In genomic region chr11:101855950-101856712, GRCm38 (mm10) we compare ENCODE assay signal across 10 mouse cellular contexts. TPM values are rescaled to one million over a fixed set of nuclear protein-coding genes. Genes with fewer than 3 reads are reported as not detected.
DNase-seq lines count a peak whose midpoint lies in the region; ATAC-seq and TF ChIP-seq lines count a peak whose summit lies in the region.
"Had no signal": no experiment of that assay in that cellular context is flagged by ENCODE, and none has a peak within 500 bp of the region (broad histone marks: within the 10 kb centered on the region; RNA-seq: fewer than 3 reads in every experiment).

No protein-coding gene starts in this region.

- peak; percentile 47 for DNase-seq in adrenal gland, postnatal 10 days
- no peak for DNase-seq in adrenal gland, adult 8-10 months
- peak; percentile 55 to 78 for DNase-seq in cerebellum, adult 2 months
- no peak for DNase-seq in limb, embryonic 10.5 days (ENCODE audit: low spot score)
- DNase-seq in hindbrain, embryonic 14.5 days (ENCODE audit: low spot score): no peak
- DNase-seq in frontal cortex, postnatal 10 days (ENCODE audit: low spot score in 2 of 2): no peak
- no peak for DNase-seq in liver, postnatal 0 days
- DNase-seq: retina, postnatal 1 day had no signal

- no peak for TF ChIP-seq CTCF in cerebellum, adult 2 months (IDR thresholded peaks at IDR 0.05; ENCODE audit: borderline replicate concordance, insufficient read depth, low read depth, low read length)
- TF ChIP-seq CTCF in liver, postnatal 0 days (IDR thresholded peaks at IDR 0.05; ENCODE audit: low read depth): no peak

- no peak overlapping the region for H3K4me3 ChIP-seq in cerebellum, adult 2 months (replicated peaks; ENCODE audit: insufficient read depth, low read depth, low read length)
- H3K4me3 ChIP-seq in heart, embryonic 16.5 days (ENCODE audit: low read length): no peak overlapping the region
- no peak overlapping the region for H3K4me3 ChIP-seq in limb, embryonic 10.5 days
- no peak overlapping the region for H3K4me3 ChIP-seq in hindbrain, embryonic 14.5 days (replicated peaks; ENCODE audit: low read length)
- H3K4me3 ChIP-seq in liver, postnatal 0 days (ENCODE audit: low read depth, low read length): no peak overlapping the region
- H3K4me3 ChIP-seq: midbrain, embryonic 15.5 days had no signal

- H3K36me3 ChIP-seq in heart, embryonic 16.5 days (ENCODE audit: control insufficient read depth, insufficient read depth): no peaks in the 10 kb centered on the region
- no peaks in the 10 kb centered on the region for H3K36me3 ChIP-seq in limb, embryonic 10.5 days
- H3K36me3 ChIP-seq in hindbrain, embryonic 14.5 days (replicated peaks; ENCODE audit: control insufficient read depth, insufficient read depth): no peaks in the 10 kb centered on the region
- no peaks in the 10 kb centered on the region for H3K36me3 ChIP-seq in liver, postnatal 0 days (replicated peaks; ENCODE audit: insufficient read depth, low read length)
- H3K36me3 ChIP-seq: midbrain, embryonic 15.5 days had no signal

- no peak overlapping the region for H3K4me2 ChIP-seq in heart, embryonic 16.5 days (ENCODE audit: low read depth, low read length)
- H3K4me2 ChIP-seq in hindbrain, embryonic 14.5 days (replicated peaks): no peak overlapping the region
- no peak overlapping the region for H3K4me2 ChIP-seq in liver, postnatal 0 days (ENCODE audit: low read depth, low read length)
- H3K4me2 ChIP-seq: midbrain, embryonic 15.5 days had no signal

- H3K9me3 ChIP-seq in heart, embryonic 16.5 days (replicated peaks; ENCODE audit: control insufficient read depth, low read length): no peaks in the 10 kb centered on the region
- H3K9me3 ChIP-seq in limb, embryonic 10.5 days (replicated peaks): no peaks in the 10 kb centered on the region
- H3K9me3 ChIP-seq in hindbrain, embryonic 14.5 days (ENCODE audit: control insufficient read depth, low read length): no peaks in the 10 kb centered on the region
- H3K9me3 ChIP-seq in liver, postnatal 0 days (ENCODE audit: low read length): no peaks in the 10 kb centered on the region
- H3K9me3 ChIP-seq: midbrain, embryonic 15.5 days had no signal

- H3K9ac ChIP-seq in heart, embryonic 16.5 days (ENCODE audit: low read length): no peak overlapping the region
- no peak overlapping the region for H3K9ac ChIP-seq in hindbrain, embryonic 14.5 days
- H3K9ac ChIP-seq in liver, postnatal 0 days (replicated peaks): no peak overlapping the region
- H3K9ac ChIP-seq: midbrain, embryonic 15.5 days had no signal

- peaks cover 15% of the 10 kb centered on the region for H3K4me1 ChIP-seq in cerebellum, adult 2 months (ENCODE audit: control insufficient read depth, insufficient read depth, low read length)
- peaks cover 12% of the 10 kb centered on the region for H3K4me1 ChIP-seq in heart, embryonic 16.5 days (ENCODE audit: control insufficient read depth, insufficient read depth, low read length)
- peaks cover 30% of the 10 kb centered on the region for H3K4me1 ChIP-seq in limb, embryonic 10.5 days
- H3K4me1 ChIP-seq in hindbrain, embryonic 14.5 days (replicated peaks; ENCODE audit: control insufficient read depth, insufficient read depth, low read length): no peaks in the 10 kb centered on the region
- no peaks in the 10 kb centered on the region for H3K4me1 ChIP-seq in liver, postnatal 0 days (ENCODE audit: insufficient read depth)
- H3K4me1 ChIP-seq: midbrain, embryonic 15.5 days had no signal

- 41% methylated on average over 9 of the region's 9 CpGs for WGBS in cerebellum, adult 2 months
- 55% methylated on average over 9 of the region's 9 CpGs for WGBS in heart, embryonic 16.5 days
- WGBS in limb, embryonic 10.5 days: 78% methylated on average over 9 of the region's 9 CpGs
- 78% methylated on average over 9 of the region's 9 CpGs for WGBS in hindbrain, embryonic 14.5 days
- WGBS in liver, postnatal 0 days (ENCODE audit: insufficient replicate concordance): 62% methylated on average over 9 of the region's 9 CpGs

- ATAC-seq in heart, embryonic 16.5 days (replicated peaks; ENCODE audit: extremely low read depth, insufficient read depth, low FRiP score): no peak
- ATAC-seq in hindbrain, embryonic 14.5 days (ENCODE audit: low FRiP score): no peak
- no peak for ATAC-seq in liver, postnatal 0 days
- ATAC-seq: midbrain, embryonic 15.5 days had no signal

- no peak for TF ChIP-seq POLR2A in cerebellum, adult 2 months (IDR thresholded peaks at IDR 0.05; ENCODE audit: borderline replicate concordance, insufficient read depth, low read length)

- TF ChIP-seq EP300 in liver, postnatal 0 days (IDR thresholded peaks at IDR 0.05; ENCODE audit: low read depth): no peak

- H3K27ac ChIP-seq in cerebellum, adult 2 months (ENCODE audit: insufficient read depth, low read length): no peak overlapping the region
- peak overlapping the region; percentile 48; the same call in 1 of the 2 replicates for H3K27ac ChIP-seq in heart, embryonic 16.5 days (ENCODE audit: low read length)
- peak overlapping the region; percentile 42; the same call in 1 of the 2 replicates for H3K27ac ChIP-seq in limb, embryonic 10.5 days
- H3K27ac ChIP-seq in hindbrain, embryonic 14.5 days: no peak overlapping the region
- no peak overlapping the region for H3K27ac ChIP-seq in liver, postnatal 0 days (ENCODE audit: low read depth)
- H3K27ac ChIP-seq: midbrain, embryonic 15.5 days had no signal

- H3K27me3 ChIP-seq in cerebellum, adult 2 months (ENCODE audit: control insufficient read depth, insufficient read depth, low read length): no peaks in the 10 kb centered on the region
- H3K27me3 ChIP-seq in heart, embryonic 16.5 days (ENCODE audit: control insufficient read depth, insufficient read depth, low read length): no peaks in the 10 kb centered on the region
- no peaks in the 10 kb centered on the region for H3K27me3 ChIP-seq in limb, embryonic 10.5 days (ENCODE audit: low read depth, poor library complexity, severe bottlenecking)
- no peaks in the 10 kb centered on the region for H3K27me3 ChIP-seq in hindbrain, embryonic 14.5 days (ENCODE audit: control insufficient read depth, insufficient read depth, low read length)
- no peaks in the 10 kb centered on the region for H3K27me3 ChIP-seq in liver, postnatal 0 days (ENCODE audit: insufficient read depth, low read length)
- H3K27me3 ChIP-seq: midbrain, embryonic 15.5 days had no signal

RNA-seq across cellular contexts. Expression of gene Meox1, which starts 38.0 kb away (rescaled TPM):
- 10 to 100 TPM; 10.1 to 11.0 TPM for total RNA-seq in adrenal gland, postnatal 10 days (2021)
- total RNA-seq in adrenal gland, adult 8-10 months (2022): 1 to 10 TPM; 1.9 to 6.5 (median 4.1) TPM
- polyA plus RNA-seq in cerebellum, adult 2 months (2012; rRNA removed): 1.5 and 1.8 TPM in 2 replicates
- 14.9 and 15.0 TPM in 2 replicates for polyA plus RNA-seq in heart, embryonic 16.5 days (2015; fragmentation: Nextera tagmentation; extraction: Ambion mirVana)
- polyA plus RNA-seq in limb, embryonic 10.5 days (2016; fragmentation: Nextera tagmentation; extraction: Ambion mirVana): 11.2 and 12.1 TPM in 2 replicates
- polyA plus RNA-seq in hindbrain, embryonic 14.5 days (2014; fragmentation: Nextera tagmentation; extraction: Ambion mirVana): 0.63 and 0.90 TPM in 2 replicates
- polyA plus RNA-seq in liver, postnatal 0 days (2015; fragmentation: Nextera tagmentation; extraction: Ambion mirVana): 0.05 and 0.11 TPM in 2 replicates

Comparison
In these comparisons a context has a peak if more than half of its experiments do, and no peak if none do; other contexts are left out.
1. DNase-seq: peak in adrenal gland, postnatal 10 days (single experiment) and cerebellum, adult 2 months (2 of 2); none in adrenal gland, adult 8-10 months (single experiment), limb, embryonic 10.5 days (single experiment), hindbrain, embryonic 14.5 days (single experiment), frontal cortex, postnatal 10 days (0 of 2) and liver, postnatal 0 days (single experiment).
2. H3K27ac ChIP-seq: peak in heart, embryonic 16.5 days (single experiment) and limb, embryonic 10.5 days (single experiment); none in cerebellum, adult 2 months (single experiment), hindbrain, embryonic 14.5 days (single experiment) and liver, postnatal 0 days (single experiment).